Mouse (Mus musculus): ENCODE data around the gene Arrdc4.

The Arrdc4 gene

DNA sequence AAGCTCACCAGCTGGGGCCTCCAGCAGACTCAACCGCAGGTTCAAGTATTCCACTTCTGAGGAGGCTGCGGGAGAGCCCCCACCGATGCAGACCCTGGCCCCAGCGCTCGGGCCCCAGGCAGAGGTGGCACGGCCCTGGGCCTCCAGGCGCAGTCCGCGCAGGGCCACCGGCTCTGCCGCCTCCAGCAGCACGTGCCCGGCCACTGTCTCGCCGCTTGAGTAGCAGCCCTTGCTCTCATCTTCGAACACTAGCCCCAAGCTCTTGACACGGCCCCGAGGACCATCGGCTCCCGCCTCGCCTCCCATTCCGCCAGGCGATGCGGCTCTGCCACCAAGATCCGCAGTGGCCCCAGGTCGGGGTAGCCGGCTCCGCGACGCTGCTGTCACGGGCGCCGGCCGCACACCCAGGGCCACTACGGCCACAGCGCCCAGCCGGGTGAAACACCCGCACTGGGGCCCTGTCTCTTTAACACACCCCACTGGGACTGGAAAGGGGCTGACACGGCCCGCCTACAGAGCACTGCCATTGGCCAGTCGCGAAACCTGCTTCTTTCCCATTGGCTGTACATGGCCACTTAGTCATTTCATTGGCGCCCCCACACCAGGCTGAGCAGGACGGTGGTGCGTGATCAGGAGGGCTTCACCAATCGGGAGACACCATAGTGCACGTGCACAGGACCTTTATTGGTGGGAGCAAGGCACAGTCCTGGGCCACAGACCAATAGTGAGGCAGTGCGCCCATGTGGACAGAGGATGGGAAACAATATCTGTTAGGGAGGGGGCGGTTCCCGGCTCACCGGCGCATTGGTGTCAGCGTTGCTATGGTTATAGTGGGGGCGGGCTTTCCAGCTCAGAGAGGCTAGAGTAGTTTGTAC lies at the start of gene Arrdc4:
Arrdc4 (minus strand) TSS at position 481 of the 875 bp plus-strand sequence.
- peak; percentile 99 for DNase-seq

DNA sequence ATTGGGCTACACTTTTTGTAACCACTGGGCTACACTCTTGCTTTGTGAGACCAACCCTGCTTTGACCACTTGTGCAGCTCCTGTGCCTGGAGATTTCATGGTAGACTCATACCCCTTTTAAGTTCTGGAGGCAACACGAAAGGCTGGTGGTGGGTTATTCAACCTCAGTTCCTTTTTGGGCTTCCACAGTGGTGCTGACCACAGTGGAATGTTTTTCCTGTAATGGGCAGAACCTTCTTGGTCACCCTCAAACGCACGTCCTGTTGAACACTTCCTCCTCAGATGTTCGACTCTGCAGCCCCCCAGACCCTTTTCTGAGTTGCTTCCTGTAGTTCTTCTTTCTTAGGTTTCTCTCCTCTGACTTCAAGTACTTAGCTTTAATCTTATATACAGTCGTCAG lies 46.5 kb upstream of the Arrdc4 start:
- DNase-seq, result no peak

DNA sequence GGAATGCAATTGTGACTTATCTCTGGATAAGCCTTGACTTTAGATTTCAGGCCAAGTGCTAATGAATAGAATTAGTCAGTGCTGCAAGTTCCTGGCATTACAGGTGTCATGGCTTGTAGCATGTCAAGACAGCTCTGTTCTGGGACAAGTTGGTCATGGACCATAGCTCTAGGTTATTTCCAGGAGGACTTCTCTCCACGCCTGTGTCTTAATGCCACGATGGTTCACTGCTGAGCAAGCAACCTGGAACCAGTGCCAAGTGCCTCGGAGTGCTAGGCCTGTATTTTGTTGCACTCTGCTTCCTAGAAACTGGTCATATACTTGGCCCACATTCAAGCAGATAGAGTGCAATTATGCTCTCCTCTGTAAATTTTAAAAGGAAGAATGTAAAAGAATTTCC lies 39.7 kb upstream of the Arrdc4 start:
- DNase-seq, result no peak

DNA sequence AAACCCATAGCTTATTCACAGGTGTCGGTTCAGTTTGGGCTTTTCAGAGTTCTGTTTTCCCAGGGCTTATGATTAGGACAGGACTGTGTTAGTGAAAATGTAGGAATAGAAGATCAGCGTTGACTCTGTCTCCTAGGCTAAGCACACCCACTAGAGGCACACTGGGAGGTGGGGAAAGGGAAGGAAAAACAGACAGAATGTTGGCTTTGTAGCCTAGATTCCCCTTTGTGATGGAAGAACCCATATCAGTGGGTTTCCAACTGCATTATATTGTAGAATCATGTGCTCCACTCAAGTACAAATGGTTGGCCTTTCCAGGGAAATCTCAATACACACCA lies 22.7 kb upstream of the Arrdc4 start:
- DNase-seq, result no peak

DNA sequence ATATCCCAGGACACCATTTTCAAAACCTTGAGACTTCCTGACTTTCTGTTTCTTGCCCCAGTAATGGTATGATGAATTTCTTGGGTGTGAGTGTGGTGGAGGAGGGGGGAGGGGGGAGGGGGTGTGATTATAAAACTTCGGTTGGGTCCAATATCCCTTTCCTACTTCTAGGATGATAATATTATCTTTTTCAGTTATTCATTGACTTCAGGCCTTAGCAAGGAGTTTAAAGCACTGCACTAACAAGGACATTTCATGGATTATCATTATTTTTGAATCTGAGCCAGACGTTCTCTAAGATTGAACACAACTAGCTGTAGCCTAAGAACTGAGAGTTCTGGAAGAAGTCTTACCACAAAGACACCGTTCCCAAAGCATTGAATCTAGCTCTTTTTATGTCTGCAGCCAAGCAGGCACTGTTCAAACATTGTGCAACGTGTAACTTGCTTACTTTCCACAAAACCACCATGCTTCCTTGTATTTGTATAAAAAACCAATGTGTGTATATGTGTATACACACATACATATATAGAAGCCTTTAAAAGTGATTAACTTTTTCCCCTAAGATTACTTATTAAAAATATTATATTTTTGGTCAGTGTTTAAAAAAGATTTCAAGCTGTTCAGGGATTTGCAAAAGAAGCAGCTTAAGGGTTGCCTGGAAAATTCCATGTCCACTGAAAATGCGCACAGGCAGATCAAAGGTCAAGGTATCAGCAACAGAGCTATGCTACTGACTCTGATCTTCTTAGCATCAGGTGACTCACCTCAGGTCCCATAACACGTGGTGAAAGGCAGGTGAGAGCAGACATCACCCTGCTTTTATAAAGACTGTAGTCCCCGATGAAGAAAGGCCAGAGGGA lies 22.1 kb upstream of the Arrdc4 start:
- no peak for DNase-seq

DNA sequence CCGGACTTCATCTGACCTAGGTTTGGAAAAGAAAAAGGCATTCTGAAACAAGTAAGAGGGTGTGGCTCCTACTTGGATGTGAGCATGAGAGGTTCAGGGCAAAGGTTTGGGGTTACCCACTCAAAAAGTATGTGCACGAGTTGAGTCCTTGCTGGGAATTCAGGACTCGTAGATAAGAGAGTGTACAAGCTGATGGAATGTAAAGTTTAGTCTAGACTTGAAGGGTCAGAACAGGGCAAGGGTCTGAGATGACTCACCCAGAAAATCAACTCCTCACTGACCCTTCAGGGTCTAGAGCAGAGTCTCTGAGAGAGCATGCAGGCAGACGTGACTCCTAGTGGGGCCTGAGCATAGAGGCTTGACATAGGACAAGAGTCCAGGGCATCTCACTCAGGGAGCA lies 16.9 kb upstream of the Arrdc4 start:
- no peak for DNase-seq

DNA sequence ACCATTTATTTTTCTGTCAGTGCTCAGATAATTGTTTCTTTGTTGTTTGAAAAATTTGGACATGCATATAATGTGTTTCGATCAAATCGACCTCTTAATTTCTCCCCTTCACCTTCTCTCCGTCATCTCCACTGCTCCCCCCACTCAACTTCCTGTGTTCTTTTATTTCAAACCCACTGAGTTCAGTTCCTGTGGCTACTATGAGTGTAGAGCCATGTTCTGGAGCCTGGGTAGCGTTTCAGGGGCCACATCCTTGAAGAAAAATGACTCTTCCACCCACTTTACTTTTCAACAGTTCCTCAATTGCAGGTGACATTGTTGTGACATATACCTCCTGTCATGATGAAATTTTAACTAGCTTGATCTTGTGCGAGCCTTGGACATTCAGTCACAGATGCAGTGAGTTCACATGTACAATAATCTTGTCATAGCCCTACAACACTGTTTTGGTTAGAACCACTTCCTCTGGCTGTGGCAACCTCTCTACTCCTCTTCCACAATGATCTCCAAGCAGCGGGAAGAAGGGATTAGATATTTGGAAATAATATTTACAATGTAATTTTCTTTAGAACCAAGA lies 10.2 kb upstream of the Arrdc4 start:
- no peak for DNase-seq

DNA sequence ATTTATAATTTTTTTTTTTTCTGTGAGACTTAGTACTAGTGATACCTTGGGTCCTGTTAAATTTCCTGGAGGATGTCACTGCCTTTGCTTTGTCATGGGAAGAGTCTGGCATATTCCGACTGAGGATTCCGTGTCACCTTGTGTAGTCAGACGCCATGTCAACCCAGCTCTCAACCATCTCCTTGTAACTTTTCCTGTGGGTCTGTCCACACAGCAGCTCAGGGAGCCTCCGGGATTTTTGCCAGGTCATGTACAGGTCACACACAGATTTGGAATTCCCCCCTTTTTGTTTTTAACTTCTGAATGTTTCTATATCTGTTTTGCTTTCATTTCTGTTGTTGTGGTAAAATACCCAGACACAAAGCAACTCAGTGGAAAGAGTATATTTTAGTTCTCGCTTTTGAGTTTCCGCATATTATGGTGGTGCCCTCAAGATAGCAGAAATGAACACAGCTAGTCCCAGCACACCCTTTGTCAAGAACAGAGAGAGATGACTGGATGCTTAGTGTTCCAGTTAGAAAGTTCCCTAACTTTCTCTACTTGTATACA lies 7.7 kb upstream of the Arrdc4 start:
- no peak for DNase-seq

DNA sequence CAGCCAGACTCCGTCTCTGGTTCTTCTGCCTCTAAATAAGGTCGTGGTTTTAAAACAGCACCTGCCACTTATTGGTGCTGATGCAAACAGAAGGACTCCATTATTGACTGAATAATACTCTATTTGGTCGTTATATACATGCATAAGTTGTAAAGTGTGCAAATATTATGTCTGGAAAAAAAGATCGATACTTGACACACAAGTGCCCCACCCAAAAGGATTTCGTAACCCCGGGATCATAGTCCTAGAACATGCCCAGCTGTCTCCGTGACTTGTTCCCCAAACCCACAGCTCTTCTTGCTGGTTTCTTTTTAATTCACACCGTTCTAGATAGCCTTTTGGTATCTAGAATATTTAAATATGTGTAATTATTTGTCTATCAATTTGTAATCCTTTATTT lies 878 bp upstream of the Arrdc4 start:
- no peak for DNase-seq

DNA sequence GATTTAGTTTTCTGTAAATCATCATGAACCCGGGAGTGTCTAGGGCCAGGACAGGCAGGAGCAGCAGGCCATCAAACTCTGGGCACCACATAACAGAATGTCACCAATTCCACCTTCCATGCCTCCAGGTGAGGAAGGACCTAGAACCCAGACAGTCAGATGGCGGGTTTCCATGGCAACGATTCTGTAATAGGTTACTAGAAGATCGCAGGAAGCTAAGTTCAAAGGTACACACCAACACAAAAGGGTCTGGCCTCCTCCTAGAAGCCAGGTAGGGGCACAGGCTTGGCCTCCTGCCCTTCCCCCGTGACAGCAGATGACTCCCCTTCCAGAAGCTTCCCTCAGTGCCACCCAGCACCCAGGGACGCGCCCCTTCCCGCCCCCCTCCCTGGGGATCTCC lies 680 bp downstream of the Arrdc4 start:
- DNase-seq, result peak; percentile 43

DNA sequence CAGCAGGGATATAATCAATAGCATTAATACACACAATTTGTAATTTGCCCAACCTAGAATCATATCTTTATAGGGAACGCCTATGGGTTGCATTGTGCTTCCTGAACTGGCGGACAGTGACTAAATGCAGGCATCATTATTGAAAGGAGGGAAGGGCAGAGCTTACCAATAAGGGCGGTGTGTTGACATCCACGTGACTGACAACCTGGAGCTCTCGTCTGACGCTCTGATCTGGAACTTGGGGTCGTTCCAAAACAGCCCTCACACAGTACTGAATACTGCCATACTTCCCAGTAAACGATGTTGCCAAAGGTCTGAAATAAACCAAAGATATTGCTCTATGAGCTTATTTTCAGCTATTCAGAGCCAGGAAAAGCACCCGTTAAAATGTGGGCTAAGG lies 4.4 kb downstream of the Arrdc4 start:
- no peak for DNase-seq

DNA sequence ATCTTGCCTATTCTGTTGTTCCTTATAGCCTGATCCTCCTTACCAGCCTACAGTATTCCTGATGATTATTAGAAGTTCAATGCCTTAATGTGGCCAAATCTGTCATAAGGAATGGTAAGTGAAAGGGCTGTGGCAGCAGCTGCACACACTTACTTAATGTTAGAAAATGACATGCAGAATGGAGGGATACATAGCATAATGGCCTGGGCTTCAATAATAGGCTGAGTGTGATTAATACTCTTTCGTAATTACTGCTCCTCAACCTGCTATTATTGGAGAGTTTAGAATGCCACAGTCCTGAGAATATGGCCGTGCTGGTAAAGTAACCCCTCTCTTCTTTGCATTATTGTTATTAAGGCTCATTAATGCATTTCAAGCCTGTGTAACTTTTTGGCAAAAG lies 4.8 kb downstream of the Arrdc4 start:
- no peak for DNase-seq

DNA sequence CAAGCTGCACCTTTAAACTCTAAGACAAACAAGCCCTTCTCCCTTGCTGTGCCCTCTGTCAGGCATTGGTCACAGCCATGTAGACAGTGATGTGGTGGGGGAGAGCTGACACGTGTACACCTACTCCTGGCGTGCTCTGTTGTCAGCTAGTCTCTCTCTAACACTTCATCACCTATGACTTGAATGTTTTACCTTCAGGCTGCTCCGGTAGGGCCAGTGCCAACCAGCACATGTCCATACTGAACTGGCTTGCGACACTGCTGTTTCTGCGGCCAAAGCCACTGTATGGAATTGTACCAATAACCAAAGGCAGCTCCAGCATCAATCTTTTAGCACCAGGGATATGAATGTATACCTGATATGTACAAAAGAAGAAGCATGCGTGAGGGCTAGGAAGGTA lies 8.3 kb downstream of the Arrdc4 start:
- DNase-seq, result no peak

DNA sequence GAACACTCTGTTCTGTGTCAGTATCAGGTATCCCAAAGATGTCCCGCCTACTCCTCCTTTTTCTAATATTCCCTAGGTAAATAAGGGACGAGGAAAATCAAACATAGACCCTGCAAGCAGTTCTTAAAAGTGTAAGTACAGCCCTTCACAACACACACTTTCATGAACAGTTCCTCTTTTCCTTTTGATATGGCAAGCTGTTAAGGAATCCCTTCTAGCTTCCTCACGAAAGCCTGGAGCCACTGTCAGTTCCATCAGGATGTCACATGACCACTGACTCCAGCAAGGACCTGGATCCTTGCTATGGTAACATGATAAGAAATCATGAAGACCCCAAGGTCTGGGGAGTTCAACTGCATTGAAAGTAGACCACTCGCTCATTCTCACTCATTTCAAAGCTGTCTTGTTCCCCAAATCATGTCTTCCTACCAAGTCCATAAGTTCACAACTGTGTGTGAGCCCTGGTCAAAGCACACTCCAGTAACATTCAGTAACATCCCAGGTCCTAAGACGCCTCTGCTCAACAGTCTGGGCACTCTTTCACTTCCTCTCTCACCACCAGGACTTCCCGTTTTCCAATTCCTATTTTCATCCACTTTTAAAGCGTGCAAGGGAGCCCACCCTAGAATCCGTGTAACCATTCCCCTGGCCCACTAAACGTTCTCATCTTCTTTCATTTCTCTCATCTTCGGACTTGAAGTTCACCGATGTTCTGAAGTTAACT lies 10.2 kb downstream of the Arrdc4 start:
- no peak for DNase-seq

DNA sequence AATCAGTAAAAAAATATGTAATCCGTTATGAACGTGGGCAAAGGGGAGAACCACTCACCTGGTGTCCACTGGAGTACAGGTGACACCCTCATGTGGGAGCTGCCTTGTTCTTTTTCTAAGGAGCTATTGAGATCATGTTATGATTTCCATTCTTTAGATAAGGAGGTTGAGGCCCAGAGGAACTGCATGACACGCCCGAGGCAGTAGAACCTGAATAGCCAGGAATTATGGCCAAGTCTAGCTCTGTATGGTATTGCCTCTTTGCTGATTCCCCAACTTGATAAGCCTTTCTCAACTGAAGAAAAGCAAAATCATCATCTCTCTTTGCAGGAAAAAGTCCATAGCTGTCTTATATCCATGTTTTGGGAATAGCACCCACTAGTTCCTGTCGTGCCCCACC lies 22.7 kb downstream of the Arrdc4 start:
- DNase-seq, result no peak

DNA sequence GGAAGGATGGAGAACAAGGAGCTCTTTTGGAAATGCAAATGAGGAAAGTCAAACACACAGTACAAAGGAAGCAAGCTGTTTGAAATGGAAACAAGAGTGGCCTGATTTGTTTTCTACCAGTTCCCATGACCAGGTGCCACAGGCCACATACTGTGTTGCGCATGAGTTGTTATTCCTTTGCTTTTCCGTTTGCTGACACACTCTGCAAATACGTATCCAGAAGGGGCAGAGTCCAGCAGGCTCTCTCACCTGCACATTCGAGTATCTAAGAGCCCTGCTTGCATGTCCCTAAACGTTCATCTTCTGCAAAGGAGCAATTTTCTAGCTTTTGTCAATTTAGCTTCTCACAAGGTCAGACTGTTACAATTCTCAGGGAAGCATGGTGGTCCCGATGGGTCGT lies 24.3 kb downstream of the Arrdc4 start:
- no peak for DNase-seq

DNA sequence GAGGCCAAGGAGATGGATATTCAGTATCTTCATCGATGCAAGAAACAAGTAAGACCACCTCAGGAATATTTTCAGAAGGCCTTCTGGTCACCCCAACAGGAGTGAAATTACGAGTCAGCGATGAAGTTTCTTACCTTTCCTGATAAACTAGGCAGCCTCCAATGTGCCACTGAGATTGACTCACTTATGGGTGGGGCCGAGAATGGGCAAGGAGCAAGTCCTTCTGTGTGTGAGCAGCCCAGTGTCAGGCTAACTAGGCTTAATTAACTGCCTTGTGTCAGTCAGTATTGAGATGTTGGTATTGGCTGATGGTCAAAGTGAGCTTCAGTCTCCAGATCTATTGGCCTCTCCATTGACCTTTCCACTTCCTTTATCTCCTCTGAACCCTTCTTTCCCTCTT lies 27.5 kb downstream of the Arrdc4 start:
- DNase-seq, result no peak

DNA sequence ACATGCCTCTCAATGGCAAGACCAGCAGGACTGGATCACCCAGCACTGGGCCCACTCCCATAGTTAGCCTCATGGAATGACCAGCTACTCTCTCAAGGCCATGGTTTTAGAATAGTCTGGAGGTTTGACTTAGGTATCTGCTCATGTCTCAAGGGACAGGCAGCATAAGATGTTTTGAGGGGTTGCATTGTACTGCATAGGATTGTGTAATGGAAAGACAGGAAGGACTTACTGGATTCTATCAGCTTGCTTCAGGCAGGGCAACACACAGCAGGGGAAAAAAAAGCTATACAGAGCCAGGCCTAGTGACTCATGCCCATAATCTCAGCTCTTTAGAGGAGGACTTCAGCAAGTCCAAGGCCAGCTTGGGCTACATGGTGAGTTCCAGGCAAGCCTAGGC lies 31.1 kb downstream of the Arrdc4 start:
- DNase-seq, result no peak

DNA sequence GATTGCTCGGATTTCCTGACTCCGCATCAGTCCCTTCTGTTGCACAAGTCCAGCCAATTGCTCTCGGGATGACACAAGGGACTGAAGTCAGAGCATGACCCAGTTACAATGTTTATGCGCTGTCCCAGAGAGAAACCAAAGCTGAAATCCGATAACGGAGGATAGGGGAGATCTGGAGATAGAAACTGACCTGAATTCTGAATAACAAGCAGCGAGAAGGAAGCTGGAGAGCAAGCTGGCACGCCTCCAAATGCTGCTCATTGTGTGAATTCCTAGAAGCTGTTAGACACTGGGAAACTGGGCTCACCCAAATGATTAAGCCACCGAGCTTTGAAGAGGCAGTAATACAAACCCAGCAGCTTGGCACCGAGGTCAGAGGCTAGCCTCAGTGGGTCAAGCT lies 31.5 kb downstream of the Arrdc4 start:
- peak; percentile 24 for DNase-seq

DNA sequence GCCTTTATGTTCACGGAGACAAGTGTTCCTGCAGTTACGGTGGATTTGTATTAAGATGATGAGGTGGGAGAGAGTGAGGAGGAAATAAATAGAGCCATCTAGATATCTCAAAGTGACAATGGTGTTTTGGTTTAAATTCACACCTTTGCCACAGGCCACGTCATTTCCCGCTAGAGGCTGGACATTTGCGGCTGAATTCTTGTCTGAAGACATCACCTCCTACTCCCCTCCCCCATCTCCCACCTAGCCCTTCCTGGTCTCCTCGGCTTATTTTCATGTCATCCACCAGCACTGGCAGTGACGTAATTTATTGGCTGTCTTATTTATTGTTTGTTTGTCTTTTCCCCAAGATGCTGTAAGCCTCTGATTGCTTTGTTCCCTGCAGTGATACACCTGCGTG lies 32.1 kb downstream of the Arrdc4 start:
- no peak for DNase-seq

DNA sequence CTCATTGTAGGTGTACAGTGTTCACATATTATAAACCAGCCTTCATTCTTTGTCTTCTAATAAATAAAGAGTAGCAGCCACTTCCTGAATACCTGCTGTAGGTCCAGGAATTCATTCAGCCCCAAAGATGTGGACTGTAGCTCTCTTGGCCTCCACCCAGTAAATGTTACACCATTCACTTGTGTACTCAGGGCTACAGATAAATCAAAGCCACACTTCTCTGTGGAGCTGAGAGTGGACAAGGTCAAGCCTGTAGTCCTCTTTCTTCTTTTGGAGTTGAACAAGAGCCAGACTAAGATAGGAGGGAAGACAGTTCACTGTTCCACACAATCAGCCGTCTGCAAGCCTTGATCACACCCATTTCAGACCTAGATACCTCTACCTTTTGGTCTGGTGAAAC lies 36.1 kb downstream of the Arrdc4 start:
- DNase-seq, result no peak

DNA sequence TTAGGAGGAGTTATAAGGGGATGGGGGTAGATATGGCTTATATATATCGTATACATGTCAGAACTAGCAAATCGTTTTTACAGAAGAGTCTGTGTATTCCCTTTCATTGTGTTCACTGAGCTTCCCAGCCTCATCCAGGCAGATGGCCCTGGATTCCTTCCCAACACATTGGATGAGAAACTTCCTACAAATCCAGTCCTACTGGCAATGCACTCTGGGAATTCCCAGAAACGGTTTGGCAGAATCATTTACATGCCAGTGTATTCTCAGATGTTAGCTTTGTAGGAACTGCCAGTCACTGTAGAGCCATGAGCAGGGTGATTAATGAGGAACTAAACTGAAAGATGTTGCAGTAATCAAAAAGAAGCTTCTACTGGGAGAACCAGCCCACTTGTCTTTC lies 36.6 kb downstream of the Arrdc4 start:
- DNase-seq, result no peak

DNA sequence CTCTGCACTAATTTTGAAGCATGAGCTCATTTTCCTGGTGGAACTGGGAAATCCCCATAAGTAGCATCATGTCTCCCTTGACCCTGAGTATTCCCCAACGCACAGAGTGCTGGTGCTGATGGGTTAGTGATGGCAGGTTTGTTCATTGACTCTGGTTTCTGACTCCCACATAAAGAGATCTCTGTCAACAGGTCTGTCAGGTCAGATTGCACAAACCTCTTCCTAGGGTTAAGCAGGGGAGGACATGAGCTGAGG lies 39.8 kb downstream of the Arrdc4 start:
- no peak for DNase-seq
